Mouse (Mus musculus) spleen, adult 2 months (tissue): ENCODE measurements around the gene Itga11. TPM values are rescaled to one million over a fixed set of nuclear protein-coding genes. Genes with fewer than 3 reads are reported as not detected.

Experiments
- DNase-seq, 2 experiments: peaks; one replicate each; pipeline versions ENCODE4 v3.0.0 to v3.0.0-alpha.2; 2012 to 2021; ENCODE audit warnings: low spot score in 2 of 2, low read depth in 1 of 2
- H3K27ac ChIP-seq: fragments of 200-500 bp; 2 replicates; pipeline ENCODE4 v1.5.1; 2012; ENCODE audit warnings: low read length, inconsistent platforms; ENCODE audit not compliant: insufficient read depth
- H3K27me3 ChIP-seq: fragments of 200-500 bp; 2 replicates; pipeline ENCODE4 v1.6.1; 2012; ENCODE audit warnings: mild to moderate bottlenecking, moderate library complexity, low read length, inconsistent platforms; ENCODE audit not compliant: control insufficient read depth, insufficient read depth
- H3K36me3 ChIP-seq: fragments of 200-500 bp; 2 replicates; pipeline ENCODE4 v1.6.1; 2012; ENCODE audit warnings: mild to moderate bottlenecking, low read length, inconsistent platforms; ENCODE audit not compliant: control insufficient read depth, insufficient read depth
- H3K4me1 ChIP-seq: fragments of 200-500 bp; 2 replicates; pipeline ENCODE4 v1.6.1; 2011; ENCODE audit warnings: inconsistent platforms; ENCODE audit not compliant: control insufficient read depth, insufficient read depth, insufficient read length
- H3K4me3 ChIP-seq: fragments of 200-500 bp; 2 replicates; pipeline ENCODE4 v1.5.1; 2011; ENCODE audit warnings: mild to moderate bottlenecking, inconsistent platforms; ENCODE audit not compliant: insufficient read depth, insufficient read length; ENCODE audit errors: extremely low read depth
- CTCF ChIP-seq: fragments of 200-500 bp; IDR thresholded peaks from 2 replicates; pipeline ENCODE4 v1.5.1; 2011; ENCODE audit warnings: mild to moderate bottlenecking, inconsistent platforms; ENCODE audit not compliant: insufficient read depth, insufficient read length, insufficient replicate concordance; ENCODE audit errors: extremely low read depth
- POLR2A ChIP-seq: fragments of 200-500 bp; IDR thresholded peaks from 2 replicates; pipeline ENCODE4 v1.6.1; 2011; ENCODE audit warnings: low read depth, low read length, inconsistent platforms
- WGBS: fragments of 180-500 bp; shearing (Covaris S2); methylation state at CpG from one replicate; pipeline ENCODE4 v1.1.7; 2018; 5-methylcytosine and 5-hydroxymethylcytosine counted together
- polyA plus RNA-seq: library from polyadenylated mRNA; depleted of rRNA; stranded (reverse); fragments of >200 nt; gene quantifications from 2 replicates; pipeline ENCODE4 v1.2.3, GENCODE M21; 2012

The Itga11 gene
- polyA plus RNA-seq, 1 experiment, result 2.0 TPM

DNA sequence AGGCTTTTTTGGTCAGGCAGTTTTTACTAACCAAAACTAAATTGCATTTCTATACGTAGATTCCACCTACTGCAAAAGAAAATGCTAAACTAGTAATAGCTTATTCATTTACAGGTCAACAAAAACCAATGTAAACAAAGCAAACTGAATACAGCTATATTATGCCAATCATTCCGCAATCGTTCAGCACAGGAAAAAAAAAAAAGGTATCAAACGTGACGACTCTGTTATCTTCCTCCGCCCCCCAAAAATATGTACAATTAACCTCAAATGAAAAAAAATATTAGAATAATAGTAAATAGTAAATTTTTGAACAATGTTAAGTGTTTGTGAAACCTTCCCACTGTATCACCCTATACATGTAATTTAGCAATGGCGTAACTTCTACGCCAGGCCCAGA lies 132.5 kb downstream of the Itga11 start:
- DNase-seq, result no peak
- TF ChIP-seq CTCF, result no peak
- TF ChIP-seq POLR2A, result no peak
- WGBS, result 38% methylated on average over 8 of the region's 8 CpGs
- peaks cover 8% of the 10 kb centered on the region for H3K4me1 ChIP-seq
- H3K27me3 ChIP-seq, result no peaks in the 10 kb centered on the region
- H3K27ac ChIP-seq, result no peak overlapping the region
- H3K36me3 ChIP-seq, result no peaks in the 10 kb centered on the region
- H3K4me3 ChIP-seq, result peak overlapping the region; percentile 95

DNA sequence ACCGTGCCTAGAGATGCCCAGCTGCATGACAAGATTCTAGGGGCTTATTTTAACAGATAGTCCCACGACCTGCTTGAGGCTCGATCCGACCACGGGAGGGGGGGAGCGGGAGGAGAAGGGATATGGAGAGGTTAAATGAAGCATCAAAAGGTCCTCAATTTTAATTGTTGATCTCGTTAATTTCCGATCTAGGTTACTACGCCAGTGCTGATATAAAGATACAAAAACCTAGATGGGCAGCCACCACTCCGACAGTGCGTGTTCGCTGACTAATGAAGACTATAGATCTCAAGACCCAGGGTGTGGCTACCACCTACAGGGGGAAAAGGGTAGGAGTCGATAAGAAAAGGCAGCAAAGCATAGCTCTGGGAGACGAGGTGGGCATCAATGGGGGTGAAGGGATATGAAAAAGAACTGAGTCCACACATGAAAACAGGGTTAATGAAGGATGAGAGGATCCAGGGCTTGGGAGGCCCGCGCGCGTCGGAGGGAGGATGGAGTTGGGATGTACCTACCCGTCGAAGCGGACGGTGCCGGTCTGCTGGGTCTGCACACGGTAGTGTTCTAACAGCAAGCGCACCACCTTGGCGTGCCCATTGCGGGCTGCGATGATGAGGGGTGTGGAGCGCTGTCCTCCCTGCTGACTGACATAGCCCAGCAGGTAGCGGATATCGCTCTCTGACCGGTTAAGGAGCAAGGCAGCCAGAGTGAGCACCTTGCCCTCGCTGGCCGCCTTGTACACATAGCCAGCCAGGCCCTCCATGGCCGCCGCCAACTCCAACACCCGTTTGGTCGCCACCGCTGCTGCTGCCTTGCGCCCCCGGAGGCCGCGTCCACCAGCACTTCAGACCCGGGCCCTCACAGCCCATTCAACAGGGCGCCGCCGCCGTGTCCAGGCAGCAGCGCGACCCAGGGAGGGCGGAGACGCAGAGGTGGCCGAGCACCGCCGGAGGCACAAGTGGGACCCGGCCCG lies 133.2 kb downstream of the Itga11 start:
- WGBS, result under 1% methylated on average over 58 of the region's 58 CpGs
- Histone ChIP-seq H3K36me3 (no peaks in the 10 kb centered on the region), H3K27me3 (no peaks in the 10 kb centered on the region), H3K4me1 (peaks cover 8% of the 10 kb centered on the region), H3K4me3 (peak overlapping the region; percentile 95), H3K27ac (peak overlapping the region; percentile 98)
- DNase-seq, result peak; percentile 23 to 29
- no peak for TF ChIP-seq POLR2A
- no peak for TF ChIP-seq CTCF

DNA sequence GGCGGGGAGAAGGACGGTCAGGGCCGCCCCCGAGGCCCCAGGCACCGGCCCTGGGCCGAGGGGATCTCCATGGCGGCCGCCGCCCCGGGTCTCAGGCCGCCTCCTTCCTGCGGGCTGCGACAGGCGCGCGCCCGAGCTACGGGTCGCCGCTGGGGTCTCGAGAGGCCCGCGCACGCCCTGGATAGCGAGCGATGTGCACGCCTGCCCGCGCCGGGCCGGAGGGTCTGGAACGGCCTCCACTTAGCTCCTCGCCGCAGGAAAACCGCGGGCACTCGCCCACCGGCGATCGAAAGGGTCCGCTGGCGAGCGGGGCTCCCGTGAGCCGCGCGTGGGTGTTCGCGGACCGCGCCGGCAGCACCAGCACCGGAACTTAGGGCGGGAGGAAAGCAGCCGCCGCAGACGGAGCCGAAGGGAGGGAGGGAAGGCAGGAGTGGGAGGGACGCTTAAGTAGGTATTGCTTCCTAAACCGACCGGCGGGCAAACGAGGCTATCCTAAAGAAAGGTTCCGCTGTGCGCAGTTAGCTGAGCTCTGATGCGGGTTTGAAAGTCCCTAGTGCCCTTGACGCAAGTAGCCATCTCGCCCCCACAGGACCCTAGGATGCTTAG lies 134.0 kb downstream of the Itga11 start, which contains the start of gene Fem1b:
Fem1b (minus strand) TSS at position 419 of the 606 bp plus-strand sequence.
- Histone ChIP-seq H3K4me1 (peaks cover 15% of the 10 kb centered on the region), H3K27me3 (no peaks in the 10 kb centered on the region), H3K36me3 (no peaks in the 10 kb centered on the region), H3K27ac (peak within 1 kb of the TSS; percentile 98), H3K4me3 (peak within 1 kb of the TSS; percentile 95)
- under 1% methylated on average over 67 of the region's 68 CpGs for WGBS
- DNase-seq, result peak; percentile 87 to 89
- TF ChIP-seq CTCF (no peak), POLR2A (peak; percentile 53; the same call in 1 of the 2 replicates)

DNA sequence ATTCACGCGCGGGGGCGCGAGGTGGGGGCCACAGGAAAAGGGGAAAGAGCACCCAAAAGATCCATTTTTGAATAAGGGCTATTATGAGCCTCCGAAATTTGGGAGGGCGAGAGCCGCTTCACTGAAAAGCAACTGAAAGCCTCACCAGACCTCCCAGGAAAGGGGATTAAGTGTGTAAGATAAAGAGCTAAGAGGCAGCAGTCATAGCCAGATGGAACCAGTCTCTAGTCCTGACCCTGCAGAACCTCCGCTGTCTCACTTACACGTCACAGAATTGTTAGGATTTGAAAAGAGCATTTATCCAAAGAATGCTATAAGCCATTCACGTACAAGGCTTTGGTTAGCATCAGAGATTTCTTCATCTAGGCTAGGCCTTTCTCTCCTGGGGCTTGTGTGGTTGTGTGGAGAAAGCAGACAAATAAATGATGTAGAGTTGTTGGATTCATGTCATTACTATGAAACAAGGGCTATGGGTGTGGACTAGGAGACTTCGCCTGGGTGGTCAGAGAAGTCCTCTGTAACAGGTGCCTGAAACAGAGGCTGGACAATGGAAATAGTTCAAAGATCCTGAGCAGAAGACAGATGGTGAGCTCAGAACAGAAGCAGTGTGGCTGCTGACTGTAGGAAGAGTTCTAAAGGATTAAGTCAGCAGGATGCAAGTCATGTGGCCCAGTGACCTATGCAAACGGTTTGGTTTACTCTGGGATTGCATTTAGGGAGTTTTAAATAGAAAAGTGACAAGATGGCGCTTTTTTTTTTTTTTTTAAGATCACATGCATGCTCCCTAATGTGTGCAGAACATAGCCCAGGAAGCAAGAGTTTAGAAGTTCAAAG lies 134.8 kb downstream of the Itga11 start:
- no peak for TF ChIP-seq CTCF
- no peak for TF ChIP-seq POLR2A
- 37% methylated on average over 14 of the region's 14 CpGs for WGBS
- no peak for DNase-seq
- no peaks in the 10 kb centered on the region for H3K27me3 ChIP-seq
- no peaks in the 10 kb centered on the region for H3K36me3 ChIP-seq
- H3K4me1 ChIP-seq, result peaks cover 20% of the 10 kb centered on the region
- peak overlapping the region; percentile 95 for H3K4me3 ChIP-seq
- H3K27ac ChIP-seq, result peak overlapping the region; percentile 98

DNA sequence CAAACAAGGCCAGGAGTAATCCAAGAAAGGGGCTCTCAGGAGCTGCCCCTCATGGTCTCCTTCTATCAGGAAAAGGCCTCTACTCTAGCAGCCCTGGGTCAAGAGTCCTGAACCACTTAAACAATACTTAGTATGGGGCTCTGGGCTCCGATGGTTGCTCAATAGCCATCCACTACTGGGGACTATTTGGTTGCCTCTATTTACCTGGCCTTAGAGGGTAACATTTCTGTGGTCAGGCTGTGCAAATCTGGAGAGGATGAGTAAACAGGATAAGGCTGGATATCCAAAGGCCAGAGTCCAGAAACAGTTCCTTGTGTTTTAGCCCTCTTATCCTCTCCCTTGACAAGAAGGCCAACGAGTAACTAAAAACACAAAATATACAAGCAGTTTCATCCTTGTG lies 137.1 kb downstream of the Itga11 start:
- Histone ChIP-seq H3K4me3 (no peak overlapping the region), H3K27ac (no peak overlapping the region), H3K27me3 (no peaks in the 10 kb centered on the region), H3K4me1 (peaks cover 20% of the 10 kb centered on the region; the same call in 1 of the 2 replicates), H3K36me3 (no peaks in the 10 kb centered on the region)
- TF ChIP-seq CTCF (no peak), POLR2A (no peak)
- WGBS, result 91% methylated on average over 2 of the region's 2 CpGs
- no peak for DNase-seq
